Mouse (Mus musculus) ES-E14 (cell line): ENCODE data around the gene Casp2. TPM values are rescaled to one million over a fixed set of nuclear protein-coding genes. Genes with fewer than 3 reads are reported as not detected.
A peak's percentile ranks its signal among the peaks of the same experiment; 100 is the strongest.

Experiments used
- DNase-seq: peaks from one replicate; pipeline ENCODE4 v3.0.0-alpha.2; 2013; ENCODE audit warnings: low read depth, low spot score
- H3K27ac ChIP-seq: 2 replicates; pipeline ENCODE4 v1.5.1; 2012; ENCODE audit warnings: low read depth, mild to moderate bottlenecking, low read length, moderate library complexity, mixed read lengths; ENCODE audit not compliant: poor library complexity, insufficient read depth, severe bottlenecking
- H3K36me3 ChIP-seq: 2 replicates; pipeline ENCODE4 v1.6.1; 2012; ENCODE audit warnings: mild to moderate bottlenecking, low read length, moderate library complexity, mixed read lengths; ENCODE audit not compliant: control insufficient read depth, poor library complexity, insufficient read depth, severe bottlenecking
- H3K4me1 ChIP-seq, 2 experiments: fragments of 150-350 bp in 1 of 2; sonication (generic) in 1 of 2; 2 replicates each; pipeline ENCODE4 v1.6.1; 2012; ENCODE audit warnings: low read length in 2 of 2, mild to moderate bottlenecking in 1 of 2, mixed read lengths in 1 of 2; ENCODE audit not compliant: control insufficient read depth in 2 of 2, insufficient read depth in 2 of 2, poor library complexity in 1 of 2
- H3K4me3 ChIP-seq, 2 experiments: fragments of 150-350 bp in 1 of 2; sonication (generic) in 1 of 2; 2 replicates each; pipeline ENCODE4 v1.5.1; 2012; ENCODE audit warnings: low read length in 2 of 2, low read depth in 1 of 2, mild to moderate bottlenecking in 1 of 2, mixed read lengths in 1 of 2; ENCODE audit not compliant: insufficient read depth in 1 of 2, poor library complexity in 1 of 2, severe bottlenecking in 1 of 2
- H3K9ac ChIP-seq: 2 replicates; pipeline ENCODE4 v1.6.1; 2012; ENCODE audit warnings: low read depth, mild to moderate bottlenecking, low read length, mixed read lengths; ENCODE audit not compliant: poor library complexity, insufficient read depth, severe bottlenecking
- H3K9me3 ChIP-seq: fragments of 150-350 bp; sonication (generic); 2 replicates; pipeline ENCODE4 v1.6.1; 2012; ENCODE audit warnings: low read depth, mild to moderate bottlenecking, low read length; ENCODE audit not compliant: control insufficient read depth, insufficient read depth
- CHD2 ChIP-seq: IDR thresholded peaks from 2 replicates; pipeline ENCODE4 v1.6.1; 2014; ENCODE audit warnings: mild to moderate bottlenecking, low read depth, low read length, inconsistent platforms
- HCFC1 ChIP-seq: IDR thresholded peaks from 2 replicates; pipeline ENCODE4 v1.6.1; 2012; ENCODE audit warnings: low read length, inconsistent platforms, borderline replicate concordance; ENCODE audit not compliant: insufficient read depth
- MAFK ChIP-seq: IDR thresholded peaks from 2 replicates; pipeline ENCODE4 v1.6.1; 2014; ENCODE audit warnings: mild to moderate bottlenecking, low read depth, low read length, inconsistent platforms; ENCODE audit not compliant: insufficient read depth
- ZC3H11A ChIP-seq: IDR thresholded peaks from 2 replicates; pipeline ENCODE4 v1.6.1; 2012; ENCODE audit warnings: low read depth, mild to moderate bottlenecking, inconsistent platforms, low read length, borderline replicate concordance
- ZNF384 ChIP-seq: IDR thresholded peaks from 2 replicates; pipeline ENCODE4 v1.6.1; 2012; ENCODE audit warnings: low read depth, low read length, inconsistent platforms
- in situ Hi-C, 2 experiments: fragments of 600-800 bp; cut with MboI; formaldehyde crosslinking; loops; one replicate each; pipeline ENCODE4 v1.15.1; 2025; ENCODE audit warnings: low sequenced_read_pairs in 2 of 2, inconsistent platforms in 1 of 2; ENCODE audit not compliant: unreplicated experiment in 2 of 2
- total RNA-seq: library from RNA; depleted of rRNA; stranded (reverse); fragments of 300-350 nt; gene quantifications from 2 replicates; pipeline ENCODE4 v1.2.3, GENCODE M21; 2012

The Casp2 gene
- total RNA-seq, 1 experiment: 34.8 TPM

DNA sequence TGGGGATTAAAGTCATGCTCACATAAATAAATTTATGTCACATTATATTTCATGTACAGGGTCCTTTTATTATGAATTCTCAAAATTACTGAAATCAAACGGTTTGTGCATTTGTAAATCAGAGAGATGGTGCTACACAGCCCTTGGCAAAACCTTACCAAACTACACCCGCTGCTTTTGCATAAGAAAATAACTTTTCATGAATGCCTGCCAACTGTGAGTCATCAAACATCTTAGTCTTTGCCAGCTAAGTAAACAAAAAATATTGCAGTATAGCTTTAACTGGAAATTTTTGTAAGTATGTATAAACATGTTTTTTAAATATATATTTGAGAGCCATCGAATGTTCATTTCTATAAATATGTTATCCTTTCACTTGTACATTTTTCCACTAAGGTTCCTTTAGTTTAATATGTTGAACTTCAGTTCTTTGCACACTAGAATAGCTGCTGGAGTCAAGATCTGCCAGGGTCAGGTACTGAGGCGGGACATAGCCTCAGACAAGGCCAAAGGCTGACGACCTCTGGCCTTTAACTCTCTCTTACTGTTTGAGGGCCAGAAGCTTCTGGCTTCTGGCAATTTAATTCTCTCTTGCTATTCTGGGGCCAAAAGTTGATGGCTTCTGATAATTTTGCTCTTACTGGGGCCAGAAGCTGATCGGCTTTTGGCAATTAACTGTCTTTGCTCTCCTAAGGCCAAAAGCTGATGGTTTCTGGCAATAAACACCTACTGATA lies 23.3 kb upstream of the Casp2 start:
- no peaks in the 10 kb centered on the region for H3K4me1 ChIP-seq
- no peak for TF ChIP-seq ZC3H11A
- no peak for TF ChIP-seq ZNF384
- TF ChIP-seq CHD2: no peak
- no peaks in the 10 kb centered on the region for H3K36me3 ChIP-seq
- H3K9ac ChIP-seq: no peak overlapping the region
- DNase-seq: no peak
- no peak overlapping the region for H3K27ac ChIP-seq
- in situ Hi-C loops: no loop called here
- no peak overlapping the region for H3K4me3 ChIP-seq
- H3K9me3 ChIP-seq: no peaks in the 10 kb centered on the region

DNA sequence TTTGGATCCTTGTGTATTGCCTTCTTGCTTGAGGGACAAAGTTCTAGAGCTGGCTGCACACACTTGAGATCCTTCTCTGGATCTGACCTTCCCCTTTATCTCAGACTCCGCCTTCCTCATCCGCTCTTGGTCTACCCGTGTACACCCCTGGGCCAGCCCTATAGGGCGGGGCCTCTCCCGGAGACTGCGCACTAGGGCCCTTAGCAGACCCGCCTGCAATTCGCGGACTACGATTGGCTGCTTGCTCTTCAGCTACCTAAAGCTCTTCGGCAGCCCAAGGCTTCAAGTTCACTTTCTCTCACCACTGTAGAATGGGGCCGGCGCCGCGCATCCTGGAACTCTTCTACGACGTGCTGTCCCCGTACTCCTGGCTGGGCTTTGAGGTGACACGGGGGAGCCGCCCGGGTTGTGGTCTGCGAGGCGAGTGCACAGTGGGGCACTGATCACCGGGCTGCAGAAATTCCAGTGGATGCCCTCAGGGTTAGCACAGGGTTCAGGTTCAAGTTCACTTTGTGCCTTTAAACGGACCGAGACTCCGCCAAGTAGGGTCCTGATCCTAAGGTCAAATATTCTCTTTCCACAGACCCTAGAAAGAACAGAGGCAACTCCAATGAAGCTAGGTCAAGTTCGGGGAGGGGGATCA lies 19.0 kb upstream of the Casp2 start, which contains the start of gene Gstk1:
Gstk1 (plus strand) TSS at position 225 of the 643 bp plus-strand sequence.
- Histone ChIP-seq H3K9ac (peak within 1 kb of the TSS; percentile 29; the same call in 1 of the 2 replicates), H3K27ac (no peak within 1 kb of the TSS), H3K9me3 (no peaks in the 10 kb centered on the region), H3K4me1 (peaks cover 0 to 2% of the 10 kb centered on the region in 2 experiments; a peak in 1 of 4 replicates), H3K36me3 (no peaks in the 10 kb centered on the region), H3K4me3 (peak within 1 kb of the TSS; percentile 58)
- DNase-seq: peak; percentile 87
- in situ Hi-C loops: no loop called here
- TF ChIP-seq MAFK (no peak), HCFC1 (0 out of 2 replicates have a peak, but pooled peaks have one; percentile 31)

DNA sequence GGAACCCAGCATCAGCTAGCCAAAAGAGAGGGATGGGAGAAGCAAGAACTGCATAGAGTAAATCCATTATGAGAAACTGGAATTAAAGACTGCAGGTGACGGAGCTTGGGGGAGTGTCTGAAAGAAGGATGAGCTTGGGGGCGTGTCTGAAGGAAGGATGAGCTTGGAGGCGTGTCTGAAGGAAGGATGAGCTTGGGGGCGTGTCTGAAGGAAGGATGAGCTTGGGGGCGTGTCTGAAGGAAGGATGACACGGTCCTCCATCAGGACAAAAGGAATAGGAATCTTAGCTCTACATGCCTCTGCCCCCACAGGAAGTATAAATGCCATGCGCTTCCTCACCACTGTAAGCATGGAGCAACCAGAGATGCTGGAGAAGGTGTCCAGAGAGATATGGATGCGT lies 17.6 kb upstream of the Casp2 start:
- no peak for TF ChIP-seq ZNF384
- no peak for TF ChIP-seq MAFK
- TF ChIP-seq CHD2: no peak
- no peak for TF ChIP-seq HCFC1
- no peak for TF ChIP-seq ZC3H11A
- Histone ChIP-seq H3K36me3 (no peaks in the 10 kb centered on the region), H3K9me3 (no peaks in the 10 kb centered on the region), H3K9ac (no peak overlapping the region), H3K4me3 (no peak overlapping the region), H3K27ac (no peak overlapping the region), H3K4me1 (peaks cover 0 to 2% of the 10 kb centered on the region in 2 experiments; a peak in 1 of 4 replicates)
- in situ Hi-C loops: no loop called here
- DNase-seq: no peak

DNA sequence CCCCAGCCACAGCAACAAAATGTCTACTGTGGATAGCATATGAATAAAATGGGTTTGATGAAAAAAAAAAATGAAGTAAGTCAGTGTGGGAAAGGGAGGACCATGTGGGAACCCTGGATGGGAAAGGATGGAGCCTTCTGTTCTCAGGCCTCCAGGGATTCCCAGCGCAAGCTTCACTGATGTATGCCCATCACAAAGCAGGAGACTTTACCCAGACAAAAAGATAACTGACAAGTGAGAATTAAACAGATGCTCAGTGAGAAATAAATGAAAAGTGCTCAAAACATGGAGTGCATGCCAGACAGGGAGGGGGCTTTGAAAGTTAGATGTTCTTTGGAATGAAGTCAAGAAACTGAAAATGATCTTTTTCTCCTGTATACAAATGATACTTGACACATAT lies 16.8 kb upstream of the Casp2 start:
- in situ Hi-C loops: no loop called here
- Histone ChIP-seq H3K9me3 (no peaks in the 10 kb centered on the region), H3K4me3 (no peak overlapping the region), H3K4me1 (peaks cover 0 to 2% of the 10 kb centered on the region in 2 experiments; a peak in 1 of 4 replicates), H3K36me3 (no peaks in the 10 kb centered on the region), H3K27ac (no peak overlapping the region), H3K9ac (no peak overlapping the region)
- no peak for DNase-seq
- TF ChIP-seq ZNF384 (no peak), MAFK (no peak), CHD2 (no peak), ZC3H11A (no peak), HCFC1 (no peak)
